Mouse (Mus musculus) T-helper 1 cell (primary cell): Measurements from ENCODE around the gene Cnbp.

Experiments used
- in situ Hi-C: fragments of 300-600 bp; cut with MboI, MseI; formaldehyde crosslinking; loops from one replicate; pipeline ENCODE4 v1.15.1; 2025; ENCODE audit warnings: high pct_unique_total_duplicates

Cnbp gene

GRCm38 (mm10) chr6:87850155-87850899 is 579 bp downstream of the Cnbp start:
- in situ Hi-C loops: no loop called here

GRCm38 (mm10) chr6:87849780-87850154 is 1.1 kb downstream of the Cnbp start:
- in situ Hi-C loops: no loop called here

- in situ Hi-C loops: no loop called here
Observed at GRCm38 (mm10) chr6:87846813-87847212, 4.1 kb downstream of the Cnbp start.

GRCm38 (mm10) chr6:87845031-87845695 is 5.7 kb downstream of the Cnbp start:
- in situ Hi-C loops: no loop called here

- in situ Hi-C loops: no loop called here
Observed at GRCm38 (mm10) chr6:87842254-87842653, 8.7 kb downstream of the Cnbp start.

- in situ Hi-C loops: no loop called here
Observed at GRCm38 (mm10) chr6:87841635-87842034, 9.3 kb downstream of the Cnbp start.

GRCm38 (mm10) chr6:87839797-87840341 is 11.0 kb downstream of the Cnbp start:
- in situ Hi-C loops: no loop called here

GRCm38 (mm10) chr6:87838551-87839197 is 12.2 kb downstream of the Cnbp start, which contains the start of gene Isy1:
Gene Isy1 (minus strand): TSS chr6:87838798.
- in situ Hi-C loops: no loop called here

- in situ Hi-C loops: no loop called here
Observed at GRCm38 (mm10) chr6:87835695-87836094, 15.2 kb downstream of the Cnbp start, which contains the start of gene Gm45140. Gene Gm45140 (minus strand): TSS chr6:87835795.

GRCm38 (mm10) chr6:87820366-87820765 is 30.5 kb downstream of the Cnbp start:
- in situ Hi-C loops: no loop called here

- in situ Hi-C loops: no loop called here
Observed at GRCm38 (mm10) chr6:87814486-87814885, 36.4 kb downstream of the Cnbp start.

GRCm38 (mm10) chr6:87812656-87813055 is 38.2 kb downstream of the Cnbp start:
- in situ Hi-C loops: no loop called here

- in situ Hi-C loops: no loop called here
Observed at GRCm38 (mm10) chr6:87811675-87812338, 39.1 kb downstream of the Cnbp start, which contains the start of gene Rab43. Gene Rab43 (minus strand): TSS chr6:87812164.

- in situ Hi-C loops: no loop called here
Observed at GRCm38 (mm10) chr6:87810713-87811669, 39.9 kb downstream of the Cnbp start.

GRCm38 (mm10) chr6:87810311-87810710 is 40.6 kb downstream of the Cnbp start:
- in situ Hi-C loops: no loop called here

GRCm38 (mm10) chr6:87809651-87810161 is 41.2 kb downstream of the Cnbp start:
- in situ Hi-C loops: no loop called here

GRCm38 (mm10) chr6:87809144-87809543 is 41.8 kb downstream of the Cnbp start:
- in situ Hi-C loops: no loop called here

GRCm38 (mm10) chr6:87808521-87808920 is 42.4 kb downstream of the Cnbp start:
- in situ Hi-C loops: no loop called here

GRCm38 (mm10) chr6:87807735-87808440 is 43.0 kb downstream of the Cnbp start:
- in situ Hi-C loops: no loop called here

- in situ Hi-C loops: no loop called here
Observed at GRCm38 (mm10) chr6:87806857-87807256, 44.0 kb downstream of the Cnbp start.
